Mouse (Mus musculus): Measurements from ENCODE around the gene Abcc1.

Gene Abcc1

DNA sequence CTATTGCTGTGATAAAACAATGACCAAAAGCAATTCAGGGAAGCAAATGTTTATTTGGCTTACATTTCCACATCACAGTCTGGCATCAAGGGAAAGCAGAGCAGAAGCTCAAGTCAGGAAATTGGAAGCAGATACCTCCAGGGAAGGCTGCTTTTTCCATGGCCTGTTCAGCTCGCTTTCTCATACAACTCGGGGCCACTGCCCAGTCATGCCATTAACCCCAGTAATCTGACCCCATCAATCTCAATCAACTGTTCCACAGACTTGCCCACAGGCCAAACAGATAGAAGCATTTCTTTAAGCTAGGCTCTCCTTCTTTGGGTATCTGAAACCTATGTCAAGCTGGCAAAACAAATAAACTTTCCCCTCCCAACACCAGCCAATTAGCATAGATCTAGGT lies 145.1 kb downstream of the Abcc1 start:
- Histone ChIP-seq H3K9me3 (ENCODE audit: low read length) (no peaks in the 10 kb centered on the region), H3K4me3 (replicated peaks; ENCODE audit: low read length) (no peak overlapping the region), H3K4me1 (replicated peaks; ENCODE audit: low read depth, low read length) (no peaks in the 10 kb centered on the region), H3K27me3 (ENCODE audit: insufficient read depth, low read length) (no peaks in the 10 kb centered on the region), H3K36me3 (ENCODE audit: insufficient read depth, low read length) (no peaks in the 10 kb centered on the region)
- TF ChIP-seq CTCF (conservative IDR thresholded peaks at IDR 0.05; ENCODE audit: low read length): no peak
- TF ChIP-seq POU5F1 (IDR thresholded peaks at IDR 0.05; ENCODE audit: borderline replicate concordance, low read length): no peak
- no peak for TF ChIP-seq NANOG (IDR thresholded peaks at IDR 0.05; ENCODE audit: borderline replicate concordance, low read length)
